Mouse (Mus musculus) heart, postnatal 0 days (tissue): ENCODE results near the gene Fbxo3.

Experiments
- CTCF ChIP-seq: IDR thresholded peaks from 2 replicates; pipeline ENCODE4 v1.5.1; 2016; ENCODE audit warnings: antibody characterized with exemption, control low read depth, low read depth
- EP300 ChIP-seq: IDR thresholded peaks from 2 replicates; pipeline ENCODE4 v1.6.1; 2016; ENCODE audit warnings: antibody characterized with exemption, low read depth

DNA sequence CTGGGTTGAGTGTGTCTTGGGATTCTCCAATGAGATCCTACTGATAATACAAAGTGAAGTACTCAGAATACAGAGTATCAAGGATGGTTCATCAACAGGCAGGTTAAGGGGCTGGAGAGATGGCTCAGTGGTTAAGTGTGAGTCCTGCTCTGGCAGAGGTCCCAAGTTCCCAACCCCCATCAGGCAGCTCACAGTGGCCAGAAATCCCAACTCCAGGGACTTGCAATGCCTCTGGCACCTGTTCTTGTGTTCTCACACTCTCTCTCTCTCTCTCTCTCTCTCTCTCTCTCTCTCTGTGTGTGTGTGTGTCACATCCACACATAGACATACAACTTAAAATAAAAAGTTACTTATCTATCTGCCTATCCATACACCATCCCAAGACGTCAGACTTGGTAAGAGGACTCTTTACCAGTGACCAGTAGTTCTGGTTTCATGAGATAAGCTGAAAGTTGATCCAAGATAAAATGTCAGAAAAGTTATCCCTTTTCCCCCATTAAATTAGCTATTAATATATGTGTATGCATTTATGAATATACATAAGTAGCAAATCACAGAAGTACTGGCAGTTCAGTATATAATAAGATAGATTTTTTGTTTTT lies 17.1 kb downstream of the Fbxo3 start:
- TF ChIP-seq CTCF, result no peak
- no peak for TF ChIP-seq EP300
